Mouse (Mus musculus): ENCODE results near the gene Fndc10. TPM values are rescaled to one million over a fixed set of nuclear protein-coding genes. Genes with fewer than 3 reads are reported as not detected.

The Fndc10 gene
- total and polyA plus RNA-seq, 2 experiments from 2014 or later: 24.6 to 33.5 TPM

DNA sequence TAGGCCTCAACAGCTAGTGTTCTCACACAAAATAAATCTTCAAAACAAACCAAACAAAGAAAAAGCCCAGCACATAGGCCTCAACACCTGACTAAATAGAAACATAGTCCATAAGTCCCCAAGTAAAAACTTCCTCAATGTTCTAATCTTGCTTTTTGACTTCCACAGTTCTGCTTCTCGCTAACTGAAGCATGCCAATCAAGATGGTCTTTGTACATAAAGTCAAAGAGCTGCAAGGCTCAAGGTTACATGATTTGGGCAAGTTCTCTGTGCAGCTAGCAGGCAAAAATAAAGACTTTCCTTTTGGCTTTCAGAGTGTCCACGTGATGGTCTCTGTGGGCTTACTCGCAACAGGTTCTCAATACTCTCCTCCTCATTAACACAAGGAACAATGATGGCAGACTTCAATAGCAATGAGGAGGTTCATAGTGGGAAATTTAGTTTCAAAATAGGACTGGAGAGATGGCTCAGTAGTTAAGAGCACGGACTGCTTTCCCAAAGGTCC lies 9.3 kb downstream of the Fndc10 start:
- no peaks in the 10 kb centered on the region for H3K36me3 ChIP-seq (ENCODE audit: insufficient read depth)
- no peak for ATAC-seq
- no peak overlapping the region for H3K9ac ChIP-seq
- H3K27ac ChIP-seq (ENCODE audit: low read depth, low read length): no peak overlapping the region
- H3K9me3 ChIP-seq (ENCODE audit: low read length): no peaks in the 10 kb centered on the region
- DNase-seq: no peak
- H3K27me3 ChIP-seq (ENCODE audit: insufficient read depth, low read length): no peaks in the 10 kb centered on the region
- H3K4me1 ChIP-seq (ENCODE audit: insufficient read depth): 0 out of 2 replicates have a peak, but pooled peaks cover 5% of the 10 kb centered on the region
- 94% methylated on average over 4 of the region's 4 CpGs for WGBS
- no peak overlapping the region for H3K4me3 ChIP-seq (ENCODE audit: low read depth, low read length)
- no peak overlapping the region for H3K4me2 ChIP-seq (ENCODE audit: low read depth)
- no peak for TF ChIP-seq CTCF (IDR thresholded peaks at IDR 0.05; ENCODE audit: low read depth)

DNA sequence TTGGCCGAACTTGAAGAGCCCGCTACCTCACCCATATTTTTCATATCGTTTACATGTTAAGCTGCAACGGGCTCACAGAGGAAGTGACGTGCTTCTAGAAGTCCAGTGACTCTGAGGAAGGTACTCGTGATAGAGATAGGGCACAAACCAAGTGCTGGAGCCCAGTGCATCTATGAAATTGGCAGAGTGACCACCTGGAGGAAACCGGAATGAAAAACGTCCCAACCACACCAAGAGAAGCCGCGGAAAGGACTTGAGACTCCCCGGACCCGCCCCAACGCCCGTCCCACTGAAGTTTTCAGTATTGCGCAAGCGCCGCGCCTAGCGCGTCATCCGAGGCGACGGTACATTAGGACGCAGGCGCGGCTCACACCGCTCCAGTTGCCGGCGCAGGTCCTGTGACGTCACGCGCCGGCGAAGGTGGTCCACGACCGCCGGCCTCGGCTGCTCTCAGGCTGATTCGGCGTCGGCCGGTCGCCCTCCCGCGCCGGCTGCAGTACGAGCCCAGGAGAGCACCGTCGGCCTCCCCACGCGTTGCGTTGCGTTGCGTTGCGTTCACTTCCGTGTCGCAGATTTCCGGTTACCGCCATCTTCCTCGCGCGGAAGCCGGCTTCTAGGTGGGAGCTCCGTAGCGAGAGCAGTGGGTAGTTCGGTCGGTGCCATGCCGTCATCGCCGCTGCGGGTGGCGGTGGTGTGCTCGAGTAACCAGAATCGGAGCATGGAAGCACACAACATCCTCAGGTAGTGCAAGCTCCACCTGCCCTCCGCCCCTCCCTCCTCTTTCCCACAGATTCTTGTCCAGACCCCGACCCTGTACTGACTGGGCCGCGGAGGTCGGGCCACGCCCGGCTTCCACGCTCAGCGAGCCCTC lies 10.8 kb downstream of the Fndc10 start, which contains the start of gene Ssu72:
TSS of gene Ssu72 (plus strand) at position 80 of the 871 bp plus-strand sequence.
- Histone ChIP-seq H3K4me1 (ENCODE audit: insufficient read depth) (0 out of 2 replicates have a peak, but pooled peaks cover 5% of the 10 kb centered on the region), H3K9ac (peak within 1 kb of the TSS; percentile 70), H3K36me3 (ENCODE audit: insufficient read depth) (no peaks in the 10 kb centered on the region), H3K27ac (ENCODE audit: low read depth, low read length) (peak within 1 kb of the TSS; percentile 93), H3K9me3 (ENCODE audit: low read length) (no peaks in the 10 kb centered on the region), H3K27me3 (ENCODE audit: insufficient read depth, low read length) (no peaks in the 10 kb centered on the region), H3K4me2 (ENCODE audit: low read depth) (peak within 1 kb of the TSS; percentile 85), H3K4me3 (ENCODE audit: low read depth, low read length) (peak within 1 kb of the TSS; percentile 67)
- WGBS: under 1% methylated on average over 83 of the region's 83 CpGs
- ATAC-seq (peak; percentile 96), DNase-seq (peak; percentile 99)
- TF ChIP-seq CTCF (IDR thresholded peaks at IDR 0.05; ENCODE audit: low read depth): no peak

DNA sequence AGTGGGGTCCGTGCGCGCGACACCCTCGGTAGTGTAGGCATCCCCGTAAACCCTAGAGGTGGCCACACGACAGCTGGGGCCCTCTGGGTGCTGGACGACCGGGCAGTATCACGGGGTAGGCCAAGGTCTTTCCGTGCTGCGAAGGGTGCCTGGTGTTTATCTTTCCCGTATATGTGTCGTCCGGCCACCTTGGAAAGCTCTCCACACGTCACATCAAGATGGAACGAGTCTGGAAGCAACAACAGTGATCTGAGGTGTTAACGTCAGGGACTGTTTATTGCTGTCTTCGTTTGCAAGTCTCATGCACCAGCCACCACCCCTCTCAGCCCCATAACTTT lies 11.4 kb downstream of the Fndc10 start:
- Histone ChIP-seq H3K4me2 (ENCODE audit: low read depth) (peak overlapping the region; percentile 85), H3K4me1 (ENCODE audit: insufficient read depth) (0 out of 2 replicates have a peak, but pooled peaks cover 5% of the 10 kb centered on the region), H3K27me3 (ENCODE audit: insufficient read depth, low read length) (no peaks in the 10 kb centered on the region), H3K9ac (peak overlapping the region; percentile 70), H3K36me3 (ENCODE audit: insufficient read depth) (no peaks in the 10 kb centered on the region), H3K4me3 (ENCODE audit: low read depth, low read length) (peak overlapping the region; percentile 67), H3K9me3 (ENCODE audit: low read length) (no peaks in the 10 kb centered on the region), H3K27ac (ENCODE audit: low read depth, low read length) (peak overlapping the region; percentile 93)
- ATAC-seq: no peak
- peak; percentile 31 for DNase-seq
- no peak for TF ChIP-seq CTCF (IDR thresholded peaks at IDR 0.05; ENCODE audit: low read depth)
- under 1% methylated on average over 19 of the region's 19 CpGs for WGBS

DNA sequence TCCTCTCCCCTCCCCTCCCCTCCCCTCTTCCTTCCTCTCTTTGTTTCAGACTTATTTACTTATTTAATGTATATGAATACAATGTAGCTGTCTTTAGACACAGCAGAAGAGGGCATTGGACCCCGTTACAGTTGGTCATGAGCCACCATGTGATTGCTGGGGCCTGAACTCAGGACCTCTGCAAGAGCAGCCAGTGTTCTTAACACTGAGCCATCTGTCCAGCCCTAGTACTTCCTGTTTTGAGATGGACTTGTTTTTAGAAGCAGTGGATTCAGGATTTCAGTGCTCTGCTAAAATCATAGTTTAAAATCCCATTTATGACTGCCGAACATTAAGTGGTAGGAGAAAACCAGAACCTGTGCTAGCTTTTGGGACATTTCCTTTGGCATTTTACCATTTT lies 14.4 kb downstream of the Fndc10 start:
- H3K9me3 ChIP-seq (ENCODE audit: low read length): no peaks in the 10 kb centered on the region
- no peak overlapping the region for H3K4me2 ChIP-seq (ENCODE audit: low read depth)
- 0 out of 2 replicates have a peak, but pooled peaks cover 5% of the 10 kb centered on the region for H3K4me1 ChIP-seq (ENCODE audit: insufficient read depth)
- no peak for TF ChIP-seq CTCF (IDR thresholded peaks at IDR 0.05; ENCODE audit: low read depth)
- no peak overlapping the region for H3K4me3 ChIP-seq (ENCODE audit: low read depth, low read length)
- DNase-seq (no peak), ATAC-seq (no peak)
- 68% methylated on average over 2 of the region's 2 CpGs for WGBS
- H3K27me3 ChIP-seq (ENCODE audit: insufficient read depth, low read length): no peaks in the 10 kb centered on the region
- H3K9ac ChIP-seq: no peak overlapping the region
- no peak overlapping the region for H3K27ac ChIP-seq (ENCODE audit: low read depth, low read length)
- H3K36me3 ChIP-seq (ENCODE audit: insufficient read depth): no peaks in the 10 kb centered on the region

DNA sequence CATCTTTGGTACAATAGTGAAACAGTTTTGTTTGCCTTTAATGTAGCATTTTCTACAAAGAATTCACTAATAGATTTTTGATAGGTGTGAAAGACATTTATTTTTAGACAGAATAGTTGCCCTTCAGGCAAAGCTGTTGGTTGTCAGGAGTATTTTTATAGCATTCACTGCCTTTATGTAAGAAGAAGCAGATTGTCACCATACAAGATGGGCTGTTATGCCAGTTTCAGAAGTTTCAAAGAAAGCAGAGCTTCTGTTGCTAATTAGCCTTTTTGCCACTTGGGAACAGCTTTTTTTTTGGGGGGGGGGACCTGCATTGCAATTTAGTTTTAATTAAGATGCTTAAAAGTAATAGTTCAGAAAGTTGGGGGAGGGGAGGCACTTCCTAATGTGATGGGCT lies 14.8 kb downstream of the Fndc10 start:
- Histone ChIP-seq H3K9ac (no peak overlapping the region), H3K27ac (ENCODE audit: low read depth, low read length) (no peak overlapping the region), H3K4me1 (ENCODE audit: insufficient read depth) (0 out of 2 replicates have a peak, but pooled peaks cover 5% of the 10 kb centered on the region), H3K4me2 (ENCODE audit: low read depth) (no peak overlapping the region), H3K4me3 (ENCODE audit: low read depth, low read length) (no peak overlapping the region), H3K36me3 (ENCODE audit: insufficient read depth) (no peaks in the 10 kb centered on the region), H3K27me3 (ENCODE audit: insufficient read depth, low read length) (no peaks in the 10 kb centered on the region), H3K9me3 (ENCODE audit: low read length) (no peaks in the 10 kb centered on the region)
- DNase-seq (no peak), ATAC-seq (no peak)
- TF ChIP-seq CTCF (IDR thresholded peaks at IDR 0.05; ENCODE audit: low read depth): no peak

DNA sequence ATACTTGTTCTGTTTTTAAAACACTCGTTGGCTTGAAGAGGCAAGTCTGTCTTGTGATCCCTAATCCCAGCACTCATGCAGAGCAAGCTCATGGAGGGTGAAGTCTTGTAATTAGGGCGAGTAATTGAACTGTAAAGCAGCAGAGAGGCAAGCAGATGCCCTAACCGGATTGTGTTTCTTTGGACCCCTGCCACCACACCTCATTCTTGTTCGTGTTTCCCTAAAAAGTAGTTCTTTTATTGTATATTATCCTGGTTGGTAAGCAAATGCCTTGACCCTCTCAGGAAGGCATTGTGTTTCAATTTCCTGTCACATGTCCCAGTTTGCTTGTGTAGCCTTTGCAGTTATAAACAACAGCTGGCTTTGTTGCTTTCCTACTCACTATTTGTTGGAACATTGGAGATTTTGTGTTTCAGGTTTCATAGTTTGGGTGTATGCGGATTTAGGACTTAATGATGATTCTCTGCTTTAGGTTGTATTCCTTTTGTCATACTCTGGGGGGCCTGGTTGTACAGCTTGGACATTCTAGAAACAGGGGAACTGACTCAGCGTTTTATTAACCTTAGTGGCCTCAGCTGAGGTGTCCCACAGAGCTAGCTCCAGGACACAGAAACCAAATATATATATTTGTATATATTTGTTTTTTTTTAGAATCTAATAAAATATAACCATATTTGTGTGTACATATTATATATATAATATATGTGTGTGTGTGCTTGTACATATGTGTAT lies 16.5 kb downstream of the Fndc10 start:
- Histone ChIP-seq H3K36me3 (ENCODE audit: insufficient read depth) (peaks cover 4% of the 10 kb centered on the region), H3K9ac (no peak overlapping the region), H3K27me3 (ENCODE audit: insufficient read depth, low read length) (no peaks in the 10 kb centered on the region), H3K4me3 (ENCODE audit: low read depth, low read length) (no peak overlapping the region), H3K4me2 (ENCODE audit: low read depth) (no peak overlapping the region), H3K27ac (ENCODE audit: low read depth, low read length) (0 out of 2 replicates have a peak overlapping the region, but pooled peaks have one; percentile 1), H3K4me1 (ENCODE audit: insufficient read depth) (0 out of 2 replicates have a peak, but pooled peaks cover 5% of the 10 kb centered on the region), H3K9me3 (ENCODE audit: low read length) (no peaks in the 10 kb centered on the region)
- WGBS: 36% methylated on average over 6 of the region's 6 CpGs
- TF ChIP-seq CTCF (IDR thresholded peaks at IDR 0.05; ENCODE audit: low read depth): no peak
- ATAC-seq (no peak), DNase-seq (no peak)

Measured in forebrain, postnatal 0 days (tissue).